Mouse (Mus musculus) heart, embryonic 15.5 days (tissue): ENCODE measurements around the gene Bcl7c. TPM values are rescaled to one million over a fixed set of nuclear protein-coding genes. Genes with fewer than 3 reads are reported as not detected.

ENCODE experiments used
- ATAC-seq: fragments of 200-750 bp; cut with Nextera tagmentation; replicated peaks from 2 replicates; pipeline ENCODE4 v1.8.0; 2017; ENCODE audit warnings: low read depth, moderate TSS enrichment; ENCODE audit not compliant: insufficient number of reproducible peaks, insufficient read depth, low FRiP score
- H3K27ac ChIP-seq: fragments of 300-500 bp; sonication (generic); 2 replicates; pipeline ENCODE4 v1.5.1; 2015; ENCODE audit warnings: mild to moderate bottlenecking, inconsistent platforms
- H3K27me3 ChIP-seq: fragments of 300-500 bp; sonication (generic); 2 replicates; pipeline ENCODE4 v1.6.1; 2015; ENCODE audit warnings: inconsistent platforms
- H3K36me3 ChIP-seq: fragments of 300-500 bp; sonication (generic); 2 replicates; pipeline ENCODE4 v1.6.1; 2015; ENCODE audit warnings: mild to moderate bottlenecking, inconsistent platforms
- H3K4me1 ChIP-seq: fragments of 300-500 bp; sonication (generic); replicated peaks from 2 replicates; pipeline ENCODE4 v1.6.1; 2015; ENCODE audit warnings: inconsistent platforms
- H3K4me2 ChIP-seq: fragments of 300-500 bp; sonication (generic); 2 replicates; pipeline ENCODE4 v1.6.1; 2015; ENCODE audit warnings: inconsistent platforms, mild to moderate bottlenecking, moderate library complexity
- H3K4me3 ChIP-seq: fragments of 300-500 bp; sonication (generic); 2 replicates; pipeline ENCODE4 v1.5.1; 2015; ENCODE audit warnings: mild to moderate bottlenecking, inconsistent platforms
- H3K9ac ChIP-seq: fragments of 300-500 bp; sonication (generic); 2 replicates; pipeline ENCODE4 v1.6.1; 2015; ENCODE audit warnings: mild to moderate bottlenecking, inconsistent platforms
- H3K9me3 ChIP-seq: fragments of 300-500 bp; sonication (generic); replicated peaks from 2 replicates; pipeline ENCODE4 v1.6.1; 2016; ENCODE audit warnings: inconsistent platforms
- WGBS: fragments of 180-500 bp; shearing (Covaris S2); methylation state at CpG from one replicate; pipeline ENCODE4 v1.1.7; 2015; ENCODE audit warnings: mixed read lengths; 5-methylcytosine and 5-hydroxymethylcytosine counted together
- polyA plus RNA-seq: library from polyadenylated mRNA; unstranded; fragments of >200 nt; fragmentation: Nextera tagmentation; extraction: Ambion mirVana; gene quantifications from 2 replicates; pipeline ENCODE4 v1.2.1, GENCODE M21; 2015

Bcl7c gene
- polyA plus RNA-seq, 1 experiment from 2014 or later = 37.2 TPM

DNA sequence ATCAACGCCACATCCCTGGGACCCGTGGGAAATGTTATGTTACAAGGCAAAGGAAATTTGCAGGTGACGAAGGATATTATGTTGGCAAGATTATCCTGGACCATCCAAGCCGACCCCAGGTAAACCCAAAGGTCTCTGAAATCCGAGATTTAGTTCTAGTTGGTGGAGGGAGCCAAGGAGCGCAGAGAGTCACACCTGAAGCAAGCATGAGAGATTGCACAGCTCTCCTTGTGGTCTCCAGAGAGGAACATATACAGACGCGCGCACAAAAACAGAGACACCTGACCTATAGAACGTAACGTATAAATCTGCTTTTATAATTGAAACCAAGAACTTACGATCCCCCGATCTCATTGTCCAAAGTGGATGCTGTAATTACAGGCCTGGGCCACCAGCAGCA, 28.2 kb downstream of the Bcl7c start:
- Histone ChIP-seq H3K4me3 (no peak overlapping the region), H3K9ac (no peak overlapping the region), H3K9me3 (no peaks in the 10 kb centered on the region), H3K36me3 (no peaks in the 10 kb centered on the region), H3K27me3 (no peaks in the 10 kb centered on the region), H3K27ac (no peak overlapping the region), H3K4me1 (peaks cover 21% of the 10 kb centered on the region), H3K4me2 (no peak overlapping the region)
- ATAC-seq = no peak
- WGBS = 87% methylated on average over 13 of the region's 13 CpGs

DNA sequence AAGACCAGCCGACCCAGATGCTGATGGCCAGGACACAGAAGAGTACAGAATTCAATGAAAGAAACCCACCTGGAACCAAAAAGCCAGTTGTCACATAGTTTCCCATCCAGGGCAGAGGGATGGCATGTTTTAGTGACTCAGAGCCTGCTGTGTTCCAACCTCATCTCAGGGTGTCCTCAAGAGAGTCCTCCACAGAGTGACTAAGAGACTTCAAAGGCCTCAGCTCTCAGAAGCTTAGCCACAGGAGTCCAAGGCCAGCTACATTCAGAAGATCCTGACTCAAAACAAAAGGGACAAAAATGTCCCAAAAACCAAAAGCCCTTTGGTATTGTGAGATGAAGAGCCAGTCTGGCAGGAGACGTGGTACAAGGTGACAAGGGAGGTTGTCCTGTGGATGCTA, 29.9 kb downstream of the Bcl7c start:
- no peak overlapping the region for H3K9ac ChIP-seq
- H3K4me3 ChIP-seq = no peak overlapping the region
- no peak overlapping the region for H3K27ac ChIP-seq
- H3K36me3 ChIP-seq = no peaks in the 10 kb centered on the region
- WGBS = 83% methylated on average over 2 of the region's 2 CpGs
- H3K9me3 ChIP-seq = no peaks in the 10 kb centered on the region
- H3K4me2 ChIP-seq = no peak overlapping the region
- H3K4me1 ChIP-seq = peaks cover 20% of the 10 kb centered on the region
- no peaks in the 10 kb centered on the region for H3K27me3 ChIP-seq
- ATAC-seq = no peak

DNA sequence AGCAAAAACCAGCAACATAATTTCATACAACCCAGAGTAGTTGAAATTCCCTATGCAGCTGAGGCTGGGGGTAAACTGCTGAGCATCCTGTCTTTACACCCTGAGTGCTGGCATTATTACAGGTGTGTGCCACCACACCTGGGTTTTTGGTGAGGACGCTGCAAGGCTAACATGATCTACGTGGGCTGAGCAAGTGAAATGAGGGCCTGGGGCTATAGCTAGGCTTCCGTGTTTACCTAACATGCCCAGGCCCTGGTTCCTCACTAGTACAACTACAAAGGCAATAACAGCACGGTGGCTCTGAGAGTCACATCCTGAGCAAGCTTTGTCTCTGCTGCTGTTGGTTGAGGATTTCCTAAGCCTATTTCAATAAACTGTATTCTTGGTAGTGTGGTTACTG, 31.1 kb downstream of the Bcl7c start:
- H3K4me3 ChIP-seq = no peak overlapping the region
- no peaks in the 10 kb centered on the region for H3K9me3 ChIP-seq
- H3K4me2 ChIP-seq = no peak overlapping the region
- no peaks in the 10 kb centered on the region for H3K27me3 ChIP-seq
- WGBS = 88% methylated on average over 4 of the region's 4 CpGs
- H3K27ac ChIP-seq = no peak overlapping the region
- no peak overlapping the region for H3K9ac ChIP-seq
- H3K4me1 ChIP-seq = peaks cover 14% of the 10 kb centered on the region
- no peak for ATAC-seq
- H3K36me3 ChIP-seq = no peaks in the 10 kb centered on the region

DNA sequence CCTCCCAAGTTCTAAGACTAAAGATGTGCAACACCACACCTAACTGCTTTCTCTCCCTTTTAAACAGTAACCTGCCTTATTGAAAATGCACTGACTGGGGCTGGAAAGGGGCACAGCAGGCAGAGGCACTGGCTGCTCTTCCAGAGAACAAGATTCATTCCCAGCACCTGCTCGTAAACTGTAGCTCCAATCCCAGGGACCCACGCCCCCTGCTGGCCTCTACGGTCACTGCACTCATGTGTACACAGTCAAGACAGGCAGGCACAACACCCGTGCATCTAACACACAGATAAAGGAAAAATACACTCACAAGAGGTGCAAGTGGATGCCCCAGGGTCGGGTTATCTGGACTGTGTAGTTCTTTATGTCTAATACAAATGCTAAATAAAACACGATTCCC, 31.7 kb downstream of the Bcl7c start:
- ATAC-seq = no peak
- 68% methylated on average over 6 of the region's 6 CpGs for WGBS

DNA sequence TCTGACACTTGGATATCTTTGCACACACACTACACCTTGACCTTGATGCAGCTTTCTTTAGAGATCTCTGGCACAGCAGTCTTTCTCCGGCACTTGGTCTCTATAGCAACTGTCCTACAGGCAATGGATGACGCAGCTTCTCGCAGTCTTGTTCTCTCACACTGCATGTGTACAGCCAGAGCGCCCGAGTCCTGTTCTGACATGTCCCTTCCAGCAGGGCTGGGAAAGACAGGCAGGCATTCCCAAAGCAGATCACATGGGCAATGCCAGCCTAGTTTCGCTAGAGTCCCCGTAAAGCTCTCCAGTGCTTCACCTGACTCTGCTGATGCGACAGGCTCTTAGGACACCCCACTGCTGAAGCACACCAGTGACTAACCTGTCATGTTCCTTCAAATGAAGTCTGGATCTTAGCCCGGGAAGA, 33.3 kb downstream of the Bcl7c start:
- Histone ChIP-seq H3K4me3 (no peak overlapping the region), H3K27me3 (no peaks in the 10 kb centered on the region), H3K27ac (no peak overlapping the region), H3K4me1 (peaks cover 5% of the 10 kb centered on the region; the same call in 1 of the 2 replicates), H3K9me3 (no peaks in the 10 kb centered on the region), H3K4me2 (no peak overlapping the region), H3K36me3 (no peaks in the 10 kb centered on the region), H3K9ac (no peak overlapping the region)
- 65% methylated on average over 9 of the region's 9 CpGs for WGBS
- 0 out of 2 replicates have a peak, but pooled peaks have one; percentile 27 for ATAC-seq

More for the DNA sequence above, 31.7 kb downstream of the Bcl7c start:
- Histone ChIP-seq H3K4me3 (no peak overlapping the region), H3K9me3 (no peaks in the 10 kb centered on the region), H3K27ac (no peak overlapping the region), H3K27me3 (no peaks in the 10 kb centered on the region), H3K4me1 (peaks cover 9% of the 10 kb centered on the region), H3K4me2 (no peak overlapping the region), H3K36me3 (no peaks in the 10 kb centered on the region), H3K9ac (no peak overlapping the region)

DNA sequence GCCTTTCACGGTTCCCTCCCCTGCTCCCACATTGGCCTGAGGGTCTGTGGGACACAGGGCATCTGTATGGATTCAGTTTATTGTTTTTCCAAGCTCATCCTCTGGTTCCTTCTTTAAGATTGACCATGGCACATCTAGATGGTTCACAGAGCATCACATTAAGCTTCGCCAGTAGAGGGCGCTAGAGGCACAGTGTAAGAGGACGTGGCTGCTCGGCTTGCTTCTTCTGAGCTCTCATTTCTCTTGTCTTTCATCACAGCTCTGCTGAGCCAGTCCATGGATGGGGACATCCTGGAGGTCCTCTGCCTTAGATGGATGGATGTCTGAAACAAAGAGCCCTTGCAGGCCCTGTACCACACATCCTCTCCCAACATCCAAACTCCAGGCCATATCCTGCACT, 33.8 kb downstream of the Bcl7c start:
- H3K4me3 ChIP-seq = no peak overlapping the region
- no peaks in the 10 kb centered on the region for H3K36me3 ChIP-seq
- H3K27ac ChIP-seq = no peak overlapping the region
- H3K27me3 ChIP-seq = no peaks in the 10 kb centered on the region
- H3K4me1 ChIP-seq = peaks cover 5% of the 10 kb centered on the region; the same call in 1 of the 2 replicates
- H3K4me2 ChIP-seq = no peak overlapping the region
- WGBS = 2% methylated on average over 5 of the region's 5 CpGs
- H3K9me3 ChIP-seq = no peaks in the 10 kb centered on the region
- peak; percentile 62; the same call in 1 of the 2 replicates for ATAC-seq
- H3K9ac ChIP-seq = no peak overlapping the region

DNA sequence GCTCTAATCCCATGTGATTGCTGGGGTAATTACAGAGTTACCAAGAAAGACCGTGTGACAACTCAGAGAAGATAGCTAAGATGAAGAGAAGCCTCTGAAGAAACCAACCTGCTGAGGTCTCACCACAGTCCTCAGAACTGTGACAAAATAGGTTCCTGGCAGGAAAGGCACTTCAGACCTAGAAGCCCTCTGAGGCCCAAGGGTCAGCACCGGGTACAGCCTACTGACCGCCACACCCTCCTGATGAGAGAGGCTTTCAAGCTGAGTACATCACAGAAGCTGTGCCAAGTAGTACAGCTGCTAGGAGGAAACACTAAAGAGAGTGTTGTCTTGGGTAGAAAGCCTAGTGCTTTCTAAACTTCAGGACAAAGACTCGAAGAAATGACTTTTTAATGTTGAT, 36.0 kb downstream of the Bcl7c start:
- H3K4me1 ChIP-seq = peaks cover 5% of the 10 kb centered on the region; the same call in 1 of the 2 replicates
- H3K9ac ChIP-seq = no peak overlapping the region
- H3K27ac ChIP-seq = no peak overlapping the region
- H3K27me3 ChIP-seq = no peaks in the 10 kb centered on the region
- no peak overlapping the region for H3K4me3 ChIP-seq
- 68% methylated on average over 4 of the region's 4 CpGs for WGBS
- H3K36me3 ChIP-seq = no peaks in the 10 kb centered on the region
- H3K9me3 ChIP-seq = no peaks in the 10 kb centered on the region
- ATAC-seq = no peak
- H3K4me2 ChIP-seq = no peak overlapping the region

DNA sequence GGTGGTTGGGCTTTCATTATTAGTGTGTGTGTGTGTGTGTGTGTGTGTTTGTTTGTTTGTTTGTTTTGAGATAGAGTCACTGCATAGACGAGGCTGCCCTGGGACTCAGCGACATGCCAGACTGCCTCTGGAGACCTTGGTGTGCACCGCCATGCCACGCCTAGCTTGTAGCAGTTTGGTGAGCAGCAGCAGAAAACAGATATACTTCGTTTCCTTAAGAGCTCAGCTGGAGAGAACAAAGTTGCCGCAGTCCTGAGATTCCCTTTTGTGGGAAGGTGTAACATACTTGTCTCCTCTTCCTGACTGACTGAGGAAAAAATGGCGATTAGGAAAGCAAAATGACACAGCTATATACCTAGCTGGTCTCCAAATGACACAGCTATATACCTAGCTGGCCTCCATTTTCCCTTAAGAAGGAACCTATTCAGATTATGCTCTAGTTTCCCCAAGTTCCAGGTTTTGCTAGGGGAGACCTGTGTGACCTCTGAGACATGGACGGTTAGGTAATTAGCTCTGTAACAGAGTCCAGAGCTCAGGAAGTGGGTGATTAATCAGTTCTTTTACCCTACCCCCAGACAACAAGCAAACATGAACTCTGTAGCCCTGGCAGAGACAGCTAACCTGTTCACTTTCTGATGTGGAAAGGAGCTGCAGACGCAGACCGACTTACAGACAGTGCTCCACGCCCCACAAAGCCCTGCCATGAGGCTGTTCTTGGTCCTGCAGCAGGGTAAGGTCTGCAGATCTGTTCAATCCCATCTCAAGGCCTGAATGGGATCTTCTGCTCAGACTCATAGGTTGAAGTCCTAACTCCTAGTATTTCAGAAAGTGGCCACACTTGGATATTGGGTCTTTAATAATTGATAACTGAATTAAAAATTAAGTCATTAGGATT, 36.6 kb downstream of the Bcl7c start:
- no peak overlapping the region for H3K4me3 ChIP-seq
- no peak overlapping the region for H3K9ac ChIP-seq
- H3K4me2 ChIP-seq = no peak overlapping the region
- WGBS = 63% methylated on average over 11 of the region's 11 CpGs
- H3K27me3 ChIP-seq = no peaks in the 10 kb centered on the region
- peaks cover 7% of the 10 kb centered on the region; the same call in 1 of the 2 replicates for H3K4me1 ChIP-seq
- H3K9me3 ChIP-seq = no peaks in the 10 kb centered on the region
- no peaks in the 10 kb centered on the region for H3K36me3 ChIP-seq
- no peak overlapping the region for H3K27ac ChIP-seq
- ATAC-seq = no peak

DNA sequence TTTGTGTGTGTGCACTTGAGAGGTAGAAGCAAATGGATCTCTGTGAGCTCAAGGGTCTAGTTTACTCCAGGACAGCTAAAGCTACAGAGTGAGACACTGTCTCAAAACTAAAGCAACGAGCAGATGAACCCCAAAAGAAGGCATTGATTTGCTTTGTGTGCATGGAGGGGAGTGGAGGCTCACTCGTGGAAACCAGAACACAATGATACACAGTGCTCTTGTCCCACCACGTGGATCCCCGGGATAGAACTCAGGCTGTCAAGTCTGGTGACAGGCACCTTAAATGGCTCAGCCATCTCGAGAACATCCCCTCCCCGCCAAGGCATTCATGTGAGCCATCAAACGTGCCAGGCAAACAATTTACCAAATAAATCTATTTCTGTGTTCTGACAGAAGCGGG, 41.6 kb downstream of the Bcl7c start:
- H3K4me2 ChIP-seq = no peak overlapping the region
- ATAC-seq = no peak
- peaks cover 3% of the 10 kb centered on the region; the same call in 1 of the 2 replicates for H3K4me1 ChIP-seq
- H3K36me3 ChIP-seq = peaks cover 6% of the 10 kb centered on the region; the same call in 1 of the 2 replicates
- no peak overlapping the region for H3K27ac ChIP-seq
- no peak overlapping the region for H3K4me3 ChIP-seq
- H3K9ac ChIP-seq = 0 out of 2 replicates have a peak overlapping the region, but pooled peaks have one; percentile 10
- no peaks in the 10 kb centered on the region for H3K27me3 ChIP-seq
- no peaks in the 10 kb centered on the region for H3K9me3 ChIP-seq
- 44% methylated on average over 8 of the region's 8 CpGs for WGBS

DNA sequence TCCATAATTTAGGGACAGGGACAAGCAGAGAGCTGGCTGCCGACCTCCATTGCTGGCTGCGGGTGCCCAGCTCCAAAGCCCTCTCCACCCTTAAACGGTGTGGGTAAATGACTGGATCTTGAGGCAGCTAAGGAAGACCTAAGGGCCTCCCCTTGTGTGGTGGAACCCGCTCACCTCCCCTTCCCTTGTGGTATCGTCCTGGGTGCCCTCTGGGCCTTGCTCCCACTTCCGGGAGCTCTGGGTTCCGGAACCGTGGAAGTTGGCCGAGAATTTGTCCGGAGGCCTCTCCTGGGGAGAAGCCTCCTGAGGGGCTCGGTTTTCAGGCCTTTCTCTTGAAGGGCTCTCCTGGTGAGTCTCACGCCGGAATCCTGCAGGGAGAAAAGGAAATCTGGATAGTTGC, 42.1 kb downstream of the Bcl7c start:
- Histone ChIP-seq H3K4me3 (no peak overlapping the region), H3K27ac (no peak overlapping the region), H3K4me1 (peaks cover 3% of the 10 kb centered on the region; the same call in 1 of the 2 replicates), H3K9ac (no peak overlapping the region), H3K27me3 (no peaks in the 10 kb centered on the region), H3K36me3 (peaks cover 6% of the 10 kb centered on the region; the same call in 1 of the 2 replicates), H3K4me2 (no peak overlapping the region), H3K9me3 (no peaks in the 10 kb centered on the region)
- WGBS = 87% methylated on average over 13 of the region's 13 CpGs
- no peak for ATAC-seq

DNA sequence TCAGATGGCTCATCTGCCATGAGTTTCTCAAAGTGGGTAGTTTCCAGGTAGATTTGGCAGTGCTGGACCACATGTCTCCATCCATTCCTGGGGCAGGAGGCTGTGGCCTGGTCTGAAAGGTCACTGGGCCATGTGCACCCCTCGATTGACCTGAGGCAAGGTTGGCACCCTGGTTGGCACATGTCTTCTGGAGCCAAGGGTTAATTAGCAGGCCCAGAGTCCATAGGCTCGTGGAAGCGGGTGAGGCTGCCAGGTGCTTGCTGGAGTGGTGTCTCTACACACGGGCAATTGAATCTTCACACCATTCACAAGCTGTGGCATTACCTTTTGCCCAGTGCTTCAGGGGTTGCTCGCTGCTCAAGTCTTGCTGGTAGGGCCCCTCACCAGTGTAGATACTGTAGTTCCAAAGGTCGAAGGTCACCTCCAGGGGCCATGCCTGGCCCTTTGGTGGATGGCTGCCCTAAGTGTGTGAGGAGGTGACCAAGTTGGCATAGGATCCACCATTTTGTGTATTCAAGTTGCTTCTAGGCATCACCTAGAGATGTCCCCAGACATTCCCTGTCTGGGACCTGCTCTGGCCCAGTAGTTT, 42.6 kb downstream of the Bcl7c start:
- 83% methylated on average over 6 of the region's 6 CpGs for WGBS

More for the DNA sequence above, 42.6 kb downstream of the Bcl7c start:
- Histone ChIP-seq H3K9me3 (no peaks in the 10 kb centered on the region), H3K36me3 (peaks cover 6% of the 10 kb centered on the region; the same call in 1 of the 2 replicates), H3K4me1 (peaks cover 3% of the 10 kb centered on the region; the same call in 1 of the 2 replicates), H3K9ac (no peak overlapping the region), H3K4me2 (no peak overlapping the region), H3K27me3 (no peaks in the 10 kb centered on the region), H3K27ac (no peak overlapping the region), H3K4me3 (no peak overlapping the region)
- no peak for ATAC-seq
